Comparison of ENCODE assay signal across 8 mouse cellular contexts in the genomic region with DNA sequence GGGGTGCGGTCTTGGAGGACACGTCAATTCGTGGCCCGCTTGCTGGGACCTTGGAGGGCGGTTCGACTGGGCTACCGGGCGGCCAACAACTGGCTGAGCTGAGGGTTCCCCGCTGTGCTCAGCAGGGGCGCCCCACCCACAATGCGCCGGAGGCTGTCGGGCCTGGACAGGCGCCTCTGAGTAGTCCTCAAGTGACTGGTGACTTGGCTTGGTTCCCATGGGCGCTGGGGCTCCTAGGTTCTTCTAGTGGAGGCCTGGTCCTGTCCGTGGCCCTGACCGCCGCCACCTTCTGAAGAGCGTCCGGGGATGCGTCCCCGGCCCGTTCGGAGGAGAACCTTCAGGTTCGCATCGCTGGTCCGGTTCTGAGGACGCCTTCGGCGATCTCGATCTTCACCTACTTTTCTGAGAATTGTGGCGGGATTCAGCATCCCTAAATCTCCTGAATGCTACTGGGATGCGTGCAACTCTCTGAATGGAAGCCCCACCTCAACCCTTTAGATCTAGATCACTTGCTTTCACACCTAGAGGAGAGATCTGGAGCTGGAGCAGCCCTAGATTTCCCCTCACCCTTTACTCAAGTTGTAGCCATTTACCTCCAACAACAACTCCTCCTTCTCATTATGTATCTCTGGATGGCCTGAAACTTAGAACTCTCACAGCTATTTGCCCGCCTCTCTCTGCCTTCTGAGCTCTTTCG. TPM values are rescaled to one million over a fixed set of nuclear protein-coding genes. Genes with fewer than 3 reads are reported as not detected.
DNase-seq lines count a peak whose midpoint lies in the region; ATAC-seq and TF ChIP-seq lines count a peak whose summit lies in the region.

No protein-coding gene starts in this region.

- H3K9me3 ChIP-seq in hindbrain, embryonic 10.5 days, result no peaks in the 10 kb centered on the region
- no peaks in the 10 kb centered on the region for H3K9me3 ChIP-seq in midbrain, embryonic 10.5 days (replicated peaks)

- DNase-seq in kidney, adult 2 months, result no peak
- DNase-seq in kidney, postnatal 25 days, result no peak
- peak; percentile 79 for DNase-seq in R1 (ENCODE audit: low read depth, low spot score)
- no peak for DNase-seq in hindbrain, embryonic 10.5 days (ENCODE audit: low spot score)
- DNase-seq in midbrain, embryonic 10.5 days (ENCODE audit: low spot score), result no peak
- DNase-seq in frontal cortex, postnatal 25 days (ENCODE audit: low spot score in 2 of 2), result no peak
- DNase-seq in gastrocnemius, postnatal 10 days, result no peak

- peak overlapping the region; percentile 65 for H3K4me3 ChIP-seq in kidney, adult 2 months (ENCODE audit: insufficient read depth, low read depth, low read length)
- H3K4me3 ChIP-seq in hindbrain, embryonic 10.5 days, result peak overlapping the region; percentile 83
- H3K4me3 ChIP-seq in midbrain, embryonic 10.5 days, result peak overlapping the region; percentile 94

- TF ChIP-seq POLR2A in kidney, adult 2 months (IDR thresholded peaks at IDR 0.05; ENCODE audit: low read depth, low read length), result peak; percentile 46

- TF ChIP-seq CTCF in kidney, adult 2 months (conservative IDR thresholded peaks at IDR 0.05; ENCODE audit: insufficient read depth, insufficient read length, low read depth, low read length), result no peak

- H3K4me1 ChIP-seq in kidney, adult 2 months (ENCODE audit: control insufficient read depth, insufficient read depth, low read length), result peaks cover 24% of the 10 kb centered on the region
- peaks cover 39% of the 10 kb centered on the region for H3K4me1 ChIP-seq in hindbrain, embryonic 10.5 days (replicated peaks)
- peaks cover 41% of the 10 kb centered on the region for H3K4me1 ChIP-seq in midbrain, embryonic 10.5 days

- H3K27me3 ChIP-seq in kidney, adult 2 months (replicated peaks; ENCODE audit: control insufficient read depth, insufficient read depth, low read length), result no peaks in the 10 kb centered on the region
- H3K27me3 ChIP-seq in hindbrain, embryonic 10.5 days (ENCODE audit: insufficient read depth, poor library complexity, severe bottlenecking), result no peaks in the 10 kb centered on the region
- H3K27me3 ChIP-seq in midbrain, embryonic 10.5 days (ENCODE audit: low read depth, poor library complexity, severe bottlenecking), result no peaks in the 10 kb centered on the region

- H3K36me3 ChIP-seq in kidney, adult 2 months (ENCODE audit: control insufficient read depth, insufficient read depth, low read length), result no peaks in the 10 kb centered on the region
- H3K36me3 ChIP-seq in hindbrain, embryonic 10.5 days, result peaks cover 15% of the 10 kb centered on the region
- peaks cover 12% of the 10 kb centered on the region; the same call in 1 of the 2 replicates for H3K36me3 ChIP-seq in midbrain, embryonic 10.5 days

- no peak for ATAC-seq in activated CD4-positive, CD25-positive, alpha-beta regulatory T cell, adult 4 months

- peak overlapping the region; percentile 86 for H3K27ac ChIP-seq in kidney, adult 2 months (ENCODE audit: insufficient read depth, low read depth, low read length)
- peak overlapping the region; percentile 92 for H3K27ac ChIP-seq in hindbrain, embryonic 10.5 days
- H3K27ac ChIP-seq in midbrain, embryonic 10.5 days (replicated peaks), result peak overlapping the region; percentile 92

- WGBS in kidney, adult 2 months, result 3% methylated on average over 35 of the region's 35 CpGs
- 3% methylated on average over 35 of the region's 35 CpGs for WGBS in hindbrain, embryonic 10.5 days
- 3% methylated on average over 35 of the region's 35 CpGs for WGBS in midbrain, embryonic 10.5 days

RNA-seq across cellular contexts. Expression of gene Gatad2a, which starts 0.6 kb away (rescaled TPM):
- 60.1 and 60.9 TPM in 2 replicates for polyA plus RNA-seq in kidney, adult 2 months (2012; rRNA removed)
- polyA plus RNA-seq in hindbrain, embryonic 10.5 days (2016; fragmentation: Nextera tagmentation; extraction: Ambion mirVana), result 46.9 and 50.3 TPM in 2 replicates
- polyA plus RNA-seq in midbrain, embryonic 10.5 days (2016; fragmentation: Nextera tagmentation; extraction: Ambion mirVana), result 48.0 and 48.7 TPM in 2 replicates
- total RNA-seq in gastrocnemius, postnatal 10 days (2021), result 10 to 100 TPM; 40.4 to 46.5 TPM
- 10 to 100 TPM; 22.9 to 25.8 TPM for polyA plus RNA-seq in activated CD4-positive, CD25-positive, alpha-beta regulatory T cell, adult 4 months (2017; shearing (Covaris generic))

RNA-seq across cellular contexts. Expression of gene Mau2, which starts 45.8 kb away (rescaled TPM):
- 47.1 and 63.3 TPM in 2 replicates for polyA plus RNA-seq in kidney, adult 2 months (2012; rRNA removed)
- polyA plus RNA-seq in hindbrain, embryonic 10.5 days (2016; fragmentation: Nextera tagmentation; extraction: Ambion mirVana), result 62.6 and 66.8 TPM in 2 replicates
- polyA plus RNA-seq in midbrain, embryonic 10.5 days (2016; fragmentation: Nextera tagmentation; extraction: Ambion mirVana), result 57.2 and 67.4 TPM in 2 replicates
- total RNA-seq in gastrocnemius, postnatal 10 days (2021), result 10 to 100 TPM; 27.8 to 30.9 TPM
- 10 to 100 TPM; 36.4 to 50.1 TPM for polyA plus RNA-seq in activated CD4-positive, CD25-positive, alpha-beta regulatory T cell, adult 4 months (2017; shearing (Covaris generic))

RNA-seq across cellular contexts. Expression of gene Sugp1, which starts 45.9 kb away (rescaled TPM):
- 9.0 and 10.9 TPM in 2 replicates for polyA plus RNA-seq in kidney, adult 2 months (2012; rRNA removed)
- 51.3 and 54.2 TPM in 2 replicates for polyA plus RNA-seq in hindbrain, embryonic 10.5 days (2016; fragmentation: Nextera tagmentation; extraction: Ambion mirVana)
- polyA plus RNA-seq in midbrain, embryonic 10.5 days (2016; fragmentation: Nextera tagmentation; extraction: Ambion mirVana), result 51.9 and 57.7 TPM in 2 replicates
- total RNA-seq in gastrocnemius, postnatal 10 days (2021), result 10 to 100 TPM; 20.2 to 22.5 TPM
- polyA plus RNA-seq in activated CD4-positive, CD25-positive, alpha-beta regulatory T cell, adult 4 months (2017; shearing (Covaris generic)), result 10 to 100 TPM; 45.0 to 46.4 TPM
